Mouse (Mus musculus) G1E (cell line): ENCODE results near the gene Tfpi.

Source experiments
- CTCF ChIP-seq: IDR thresholded peaks from 2 replicates; pipeline ENCODE4 v1.5.1; 2012; ENCODE audit warnings: low read depth, low read length, inconsistent platforms, mixed read lengths
- POLR2AphosphoS5 ChIP-seq: IDR thresholded peaks from 2 replicates; pipeline ENCODE4 v1.6.1; 2012; ENCODE audit warnings: low read depth, low read length, inconsistent platforms; ENCODE audit not compliant: insufficient replicate concordance

DNA sequence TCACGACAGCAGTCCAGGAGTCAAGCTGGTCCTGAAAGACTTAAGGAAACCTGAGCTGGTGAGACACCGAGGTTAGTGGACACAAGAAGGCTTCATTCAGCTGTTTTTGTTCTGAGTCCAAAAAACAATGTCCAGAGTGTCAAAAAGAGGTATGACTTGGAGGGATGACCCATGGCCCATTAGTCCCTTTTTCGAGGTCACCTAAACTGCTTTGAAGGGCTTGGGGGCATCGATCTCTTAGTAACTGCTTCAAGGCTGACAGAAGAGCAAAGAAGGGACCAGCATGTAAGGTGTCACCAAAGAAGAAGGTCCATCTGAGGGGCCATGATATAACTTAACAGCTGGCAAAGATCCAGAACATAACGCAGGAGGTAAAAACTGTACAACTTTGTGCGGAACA lies 1.2 kb upstream of the Tfpi start:
- TF ChIP-seq CTCF = no peak
- no peak for TF ChIP-seq POLR2AphosphoS5
